8 mouse cellular contexts compared by ENCODE assay signal in genomic region chr7:112953777-112954291, GRCm38 (mm10). TPM values are rescaled to one million over a fixed set of nuclear protein-coding genes. Genes with fewer than 3 reads are reported as not detected.
DNase-seq lines count a peak whose midpoint lies in the region; ATAC-seq and TF ChIP-seq lines count a peak whose summit lies in the region.

Gene Rassf10 (plus strand): TSS chr7:112953962.

- H3K4me3 ChIP-seq in erythroblast, embryonic 14.5 days (replicated peaks): peak within 1 kb of the TSS; percentile 12
- H3K4me3 ChIP-seq in cortical plate, adult 2 months (ENCODE audit: insufficient read depth, low read length): peak within 1 kb of the TSS; percentile 11; the same call in 1 of the 2 replicates
- H3K4me3 ChIP-seq in hindbrain, postnatal 0 days (ENCODE audit: low read length): peak within 1 kb of the TSS; percentile 46
- peak within 1 kb of the TSS; percentile 48 for H3K4me3 ChIP-seq in limb, embryonic 15.5 days
- peak within 1 kb of the TSS; percentile 41 for H3K4me3 ChIP-seq in midbrain, embryonic 14.5 days (replicated peaks; ENCODE audit: low read depth, low read length)
- peak within 1 kb of the TSS; percentile 62 for H3K4me3 ChIP-seq in testis, adult 2 months (ENCODE audit: control insufficient read depth, low read depth, low read length)

- peaks cover 39% of the 10 kb centered on the region for H3K27me3 ChIP-seq in erythroblast, embryonic 14.5 days (ENCODE audit: control insufficient read depth)
- H3K27me3 ChIP-seq in hindbrain, postnatal 0 days (ENCODE audit: insufficient read depth, low read length): peaks cover 19% of the 10 kb centered on the region
- peaks cover 38% of the 10 kb centered on the region for H3K27me3 ChIP-seq in limb, embryonic 15.5 days
- H3K27me3 ChIP-seq in midbrain, embryonic 14.5 days (ENCODE audit: control insufficient read depth, insufficient read depth, low read length): peaks cover 40% of the 10 kb centered on the region
- no peaks in the 10 kb centered on the region; the same call in 1 of the 2 replicates for H3K27me3 ChIP-seq in testis, adult 2 months (ENCODE audit: control insufficient read depth, insufficient read depth, low read length)

- H3K9me3 ChIP-seq in erythroblast, embryonic 14.5 days (ENCODE audit: control insufficient read depth, low read length): peaks cover 3% of the 10 kb centered on the region; the same call in 1 of the 2 replicates
- H3K9me3 ChIP-seq in hindbrain, postnatal 0 days (ENCODE audit: low read length): no peaks in the 10 kb centered on the region
- H3K9me3 ChIP-seq in limb, embryonic 15.5 days: no peaks in the 10 kb centered on the region
- no peaks in the 10 kb centered on the region for H3K9me3 ChIP-seq in midbrain, embryonic 14.5 days (ENCODE audit: control insufficient read depth, low read length)

- under 1% methylated on average over 41 of the region's 41 CpGs for WGBS in hindbrain, postnatal 0 days
- WGBS in limb, embryonic 15.5 days: under 1% methylated on average over 41 of the region's 41 CpGs
- WGBS in midbrain, embryonic 14.5 days: under 1% methylated on average over 41 of the region's 41 CpGs

- peak within 1 kb of the TSS; percentile 66 for H3K4me2 ChIP-seq in hindbrain, postnatal 0 days (ENCODE audit: low read depth, low read length)
- H3K4me2 ChIP-seq in limb, embryonic 15.5 days: peak within 1 kb of the TSS; percentile 94
- peak within 1 kb of the TSS; percentile 71 for H3K4me2 ChIP-seq in midbrain, embryonic 14.5 days (ENCODE audit: low read length)

- peak; percentile 29; the same call in 1 of the 2 replicates for TF ChIP-seq POLR2A in cortical plate, adult 2 months (IDR thresholded peaks at IDR 0.05; ENCODE audit: extremely low read depth, insufficient read depth, low read length)
- no peak for TF ChIP-seq POLR2A in testis, adult 2 months (IDR thresholded peaks at IDR 0.05; ENCODE audit: control insufficient read depth, low read depth, low read length)

- H3K36me3 ChIP-seq in erythroblast, embryonic 14.5 days (ENCODE audit: control insufficient read depth): no peaks in the 10 kb centered on the region
- no peaks in the 10 kb centered on the region for H3K36me3 ChIP-seq in hindbrain, postnatal 0 days (ENCODE audit: insufficient read depth, low read length)
- H3K36me3 ChIP-seq in limb, embryonic 15.5 days: no peaks in the 10 kb centered on the region
- no peaks in the 10 kb centered on the region for H3K36me3 ChIP-seq in midbrain, embryonic 14.5 days (ENCODE audit: control insufficient read depth, insufficient read depth, low read length)
- no peaks in the 10 kb centered on the region for H3K36me3 ChIP-seq in testis, adult 2 months (ENCODE audit: control insufficient read depth, insufficient read depth, low read length)

- no peak for ATAC-seq in erythroblast, adult 5-6 weeks (replicated peaks; ENCODE audit: low FRiP score, poor library complexity, severe bottlenecking)
- peak; percentile 81 for ATAC-seq in hindbrain, postnatal 0 days
- peak; percentile 84 for ATAC-seq in limb, embryonic 15.5 days (ENCODE audit: insufficient number of reproducible peaks, low FRiP score, low TSS enrichment, low read depth)
- ATAC-seq in midbrain, embryonic 14.5 days (ENCODE audit: low FRiP score, low TSS enrichment): peak; percentile 57

- TF ChIP-seq CTCF in cortical plate, adult 2 months (IDR thresholded peaks at IDR 0.05; ENCODE audit: extremely low read depth, insufficient read depth, low read length): no peak
- TF ChIP-seq CTCF in hindbrain, postnatal 0 days (IDR thresholded peaks at IDR 0.05; ENCODE audit: low read depth): no peak
- TF ChIP-seq CTCF in testis, adult 2 months (IDR thresholded peaks at IDR 0.05; ENCODE audit: control insufficient read depth, insufficient read depth, insufficient replicate concordance, low read depth, low read length): no peak

- peak; percentile 56 to 61 for DNase-seq in gastrocnemius, postnatal 36 days
- DNase-seq in hindbrain, postnatal 0 days (ENCODE audit: low spot score): peak; percentile 72
- peak; percentile 66 for DNase-seq in midbrain, embryonic 14.5 days

- no peak within 1 kb of the TSS for H3K27ac ChIP-seq in cortical plate, adult 2 months (ENCODE audit: insufficient read depth, low read length)
- peak within 1 kb of the TSS; percentile 26; the same call in 1 of the 2 replicates for H3K27ac ChIP-seq in hindbrain, postnatal 0 days
- H3K27ac ChIP-seq in limb, embryonic 15.5 days: no peak within 1 kb of the TSS
- H3K27ac ChIP-seq in midbrain, embryonic 14.5 days (replicated peaks; ENCODE audit: low read depth, low read length): no peak within 1 kb of the TSS
- H3K27ac ChIP-seq in testis, adult 2 months (ENCODE audit: control insufficient read depth, insufficient read depth, low read depth, low read length): no peak within 1 kb of the TSS

- intact Hi-C loops in gastrocnemius, postnatal 36 days (cut with DNase I): no loop called here

- no peaks in the 10 kb centered on the region for H3K4me1 ChIP-seq in erythroblast, embryonic 14.5 days (ENCODE audit: control insufficient read depth)
- H3K4me1 ChIP-seq in cortical plate, adult 2 months (ENCODE audit: control insufficient read depth, insufficient read depth, low read length): no peaks in the 10 kb centered on the region
- H3K4me1 ChIP-seq in hindbrain, postnatal 0 days (ENCODE audit: insufficient read depth, low read length): peaks cover 7% of the 10 kb centered on the region; the same call in 1 of the 2 replicates
- H3K4me1 ChIP-seq in limb, embryonic 15.5 days: peaks cover 23% of the 10 kb centered on the region
- H3K4me1 ChIP-seq in midbrain, embryonic 14.5 days (ENCODE audit: control insufficient read depth, insufficient read depth, low read length): peaks cover 13% of the 10 kb centered on the region; the same call in 1 of the 2 replicates
- peaks cover 9% of the 10 kb centered on the region for H3K4me1 ChIP-seq in testis, adult 2 months (ENCODE audit: control insufficient read depth, insufficient read depth, low read length)

- H3K9ac ChIP-seq in hindbrain, postnatal 0 days (replicated peaks; ENCODE audit: low read length): peak within 1 kb of the TSS; percentile 51
- peak within 1 kb of the TSS; percentile 37 for H3K9ac ChIP-seq in limb, embryonic 15.5 days
- peak within 1 kb of the TSS; percentile 43 for H3K9ac ChIP-seq in midbrain, embryonic 14.5 days (replicated peaks; ENCODE audit: low read length)

RNA-seq across cellular contexts. Expression of gene Rassf10, which starts in this region (rescaled TPM):
- polyA plus RNA-seq in erythroblast, embryonic 14.5 days (2012): not detected in 2 replicates
- total RNA-seq in erythroblast, adult 5-6 weeks (2015; ENCODE audit: low replicate concordance): not detected in 2 replicates
- total RNA-seq in erythroblast, adult 5-6 weeks (2017; ENCODE audit: low replicate concordance): not detected in 2 replicates
- polyA plus RNA-seq in cortical plate, adult 2 months (2012; rRNA removed): 1.3 TPM in 2 replicates
- total RNA-seq in gastrocnemius, postnatal 36 days (2021): under 1 TPM; 0.13 to 0.42 TPM
- 6.5 and 7.0 TPM in 2 replicates for total RNA-seq in hindbrain, postnatal 0 days (2014; rRNA removed)
- 2.7 and 3.8 TPM in 2 replicates for polyA plus RNA-seq in hindbrain, postnatal 0 days (2015; fragmentation: Nextera tagmentation; extraction: Ambion mirVana)
- 4.7 and 6.8 TPM in 2 replicates for polyA plus RNA-seq in limb, embryonic 15.5 days (2015; fragmentation: Nextera tagmentation; extraction: Ambion mirVana)
- polyA plus RNA-seq in midbrain, embryonic 14.5 days (2014; fragmentation: Nextera tagmentation; extraction: Ambion mirVana): 2.7 and 2.8 TPM in 2 replicates
- 0.79 and 0.82 TPM in 2 replicates for polyA plus RNA-seq in testis, adult 2 months (2012; rRNA removed)

Comparison
In these comparisons a context has a peak if more than half of its experiments do, and no peak if none do; other contexts are left out.
1. Peak in DNase-seq in gastrocnemius, postnatal 36 days; RNA of the gene not detected or under 1 TPM.
2. H3K4me3 ChIP-seq: peak in every context shown above with its lines; median percentile 62 in testis, adult 2 months; 48 in limb, embryonic 15.5 days; 46 in hindbrain, postnatal 0 days; 41 in midbrain, embryonic 14.5 days; 12 in erythroblast, embryonic 14.5 days; 11 in cortical plate, adult 2 months.